Mouse (Mus musculus) MEL (cell line): Measurements from ENCODE around the gene Kcna3. TPM values are rescaled to one million over a fixed set of nuclear protein-coding genes. Genes with fewer than 3 reads are reported as not detected.

Experiments
- DNase-seq: peaks from one replicate; pipeline ENCODE4 v3.0.0; 2011; ENCODE audit warnings: low read depth, low spot score
- H3K27ac ChIP-seq: 2 replicates; pipeline ENCODE4 v1.5.1; 2012; ENCODE audit warnings: low read depth, mild to moderate bottlenecking, control low read depth, low read length, moderate library complexity; ENCODE audit not compliant: control insufficient read depth
- H3K27me3 ChIP-seq, 2 experiments: fragments of 150-350 bp in 1 of 2; sonication (generic) in 1 of 2; 2 replicates each; pipeline ENCODE4 v1.6.1; 2012; ENCODE audit warnings: low read length in 2 of 2, mild to moderate bottlenecking in 2 of 2, improper control_type of control experiment in 1 of 2, moderate library complexity in 1 of 2; ENCODE audit not compliant: insufficient read depth in 2 of 2, control insufficient read depth in 1 of 2
- H3K36me3 ChIP-seq, 2 experiments: 2 replicates each; pipeline ENCODE4 v1.6.1; 2012 to 2014; ENCODE audit warnings: low read length in 2 of 2, improper control_type of control experiment in 1 of 2, inconsistent platforms in 1 of 2, mild to moderate bottlenecking in 1 of 2; ENCODE audit not compliant: insufficient read depth in 2 of 2, control insufficient read depth in 1 of 2
- H3K4me1 ChIP-seq, 2 experiments: fragments of 150-350 bp in 1 of 2; sonication (generic) in 1 of 2; 2 replicates each; pipeline ENCODE4 v1.6.1; 2012; ENCODE audit warnings: low read length in 2 of 2, improper control_type of control experiment in 1 of 2, mild to moderate bottlenecking in 1 of 2; ENCODE audit not compliant: insufficient read depth in 2 of 2, control insufficient read depth in 1 of 2
- H3K4me3 ChIP-seq, 2 experiments: fragments of 150-350 bp in 1 of 2; sonication (generic) in 1 of 2; 2 replicates each; pipeline ENCODE4 v1.5.1; 2012; ENCODE audit warnings: low read depth in 2 of 2, low read length in 2 of 2, mild to moderate bottlenecking in 2 of 2, moderate library complexity in 2 of 2, control low read depth in 1 of 2, improper control_type of control experiment in 1 of 2; ENCODE audit not compliant: control insufficient read depth in 1 of 2, insufficient read depth in 1 of 2
- H3K79me2 ChIP-seq: 2 replicates; pipeline ENCODE4 v1.6.1; 2012; ENCODE audit warnings: mild to moderate bottlenecking, low read length, moderate library complexity; ENCODE audit not compliant: control insufficient read depth, poor library complexity, insufficient read depth
- H3K9ac ChIP-seq: 2 replicates; pipeline ENCODE4 v1.6.1; 2012; ENCODE audit warnings: low read depth, mild to moderate bottlenecking, control low read depth, low read length, moderate library complexity; ENCODE audit not compliant: control insufficient read depth, poor library complexity, severe bottlenecking
- H3K9me3 ChIP-seq: fragments of 150-350 bp; sonication (generic); replicated peaks from 2 replicates; pipeline ENCODE4 v1.6.1; 2012; ENCODE audit warnings: mild to moderate bottlenecking, low read length, improper control_type of control experiment, moderate library complexity; ENCODE audit not compliant: insufficient read depth
- EP300 ChIP-seq, 2 experiments: IDR thresholded peaks; 2 replicates each; pipeline ENCODE4 v1.6.1; 2011; ENCODE audit warnings: improper control_type of control experiment in 2 of 2, low read length in 2 of 2, low read depth in 1 of 2, mild to moderate bottlenecking in 1 of 2
- GABPA ChIP-seq: IDR thresholded peaks from 2 replicates; pipeline ENCODE4 v1.6.1; 2012; ENCODE audit warnings: low read depth, mild to moderate bottlenecking, inconsistent platforms, low read length, improper control_type of control experiment, moderate library complexity
- HCFC1 ChIP-seq: IDR thresholded peaks from 2 replicates; pipeline ENCODE4 v1.6.1; 2012; ENCODE audit warnings: low read depth, mild to moderate bottlenecking, inconsistent platforms, low read length, improper control_type of control experiment, moderate library complexity
- JUND ChIP-seq: IDR thresholded peaks from 2 replicates; pipeline ENCODE4 v1.6.1; 2011; ENCODE audit warnings: low read depth, mild to moderate bottlenecking, improper control_type of control experiment, low read length
- KAT2A ChIP-seq: conservative IDR thresholded peaks from 2 replicates; pipeline ENCODE4 v1.6.1; 2012; ENCODE audit warnings: low read depth, low read length, improper control_type of control experiment, inconsistent platforms
- MAFK ChIP-seq: IDR thresholded peaks from 2 replicates; pipeline ENCODE4 v1.6.1; 2011; ENCODE audit warnings: low read depth, mild to moderate bottlenecking, low read length, improper control_type of control experiment, borderline replicate concordance
- MAX ChIP-seq: IDR thresholded peaks from 2 replicates; pipeline ENCODE4 v1.6.1; 2011; ENCODE audit warnings: low read length, improper control_type of control experiment
- MAZ ChIP-seq: IDR thresholded peaks from 2 replicates; pipeline ENCODE4 v1.6.1; 2012; ENCODE audit warnings: low read depth, mild to moderate bottlenecking, inconsistent platforms, low read length, improper control_type of control experiment
- NELFE ChIP-seq: IDR thresholded peaks from 2 replicates; pipeline ENCODE4 v1.6.1; 2011; ENCODE audit warnings: low read depth, low read length, improper control_type of control experiment
- POLR2A ChIP-seq, 2 experiments: IDR thresholded peaks; 2 replicates each; pipeline ENCODE4 v1.6.1; 2011 to 2012; ENCODE audit warnings: low read length in 2 of 2, mild to moderate bottlenecking in 2 of 2, control low read depth in 1 of 2, improper control_type of control experiment in 1 of 2, low read depth in 1 of 2, moderate library complexity in 1 of 2; ENCODE audit not compliant: control insufficient read depth in 1 of 2, insufficient read depth in 1 of 2, poor library complexity in 1 of 2
- POLR2AphosphoS2 ChIP-seq: IDR thresholded peaks from 2 replicates; pipeline ENCODE4 v1.6.1; 2011; ENCODE audit warnings: low read length, improper control_type of control experiment
- RAD21 ChIP-seq: IDR thresholded peaks from 2 replicates; pipeline ENCODE4 v1.6.1; 2011; ENCODE audit warnings: mild to moderate bottlenecking, low read depth, low read length, improper control_type of control experiment
- SMC3 ChIP-seq: IDR thresholded peaks from 2 replicates; pipeline ENCODE4 v1.6.1; 2011; ENCODE audit warnings: low read depth, low read length, improper control_type of control experiment
- TAL1 ChIP-seq: IDR thresholded peaks from 2 replicates; pipeline ENCODE4 v1.6.1; 2012; ENCODE audit warnings: mild to moderate bottlenecking, inconsistent platforms, low read length, moderate library complexity, mixed read lengths
- TCF12 ChIP-seq: IDR thresholded peaks from 2 replicates; pipeline ENCODE4 v1.6.1; 2014; ENCODE audit warnings: low read depth, mild to moderate bottlenecking, inconsistent platforms, low read length, improper control_type of control experiment, moderate library complexity
- UBTF ChIP-seq: IDR thresholded peaks from 2 replicates; pipeline ENCODE4 v1.6.1; 2012; ENCODE audit warnings: low read depth, mild to moderate bottlenecking, inconsistent platforms, low read length, improper control_type of control experiment, moderate library complexity, borderline replicate concordance; ENCODE audit not compliant: insufficient read depth
- USF2 ChIP-seq, 2 experiments: IDR thresholded peaks; 2 replicates each; pipeline ENCODE4 v1.6.1; 2011 to 2012; ENCODE audit warnings: improper control_type of control experiment in 2 of 2, low read length in 2 of 2, borderline replicate concordance in 1 of 2, inconsistent platforms in 1 of 2, low read depth in 1 of 2, mild to moderate bottlenecking in 1 of 2; ENCODE audit not compliant: insufficient read depth in 1 of 2
- ZKSCAN1 ChIP-seq: IDR thresholded peaks from 2 replicates; pipeline ENCODE4 v1.6.1; 2012; ENCODE audit warnings: low read depth, mild to moderate bottlenecking, inconsistent platforms, low read length, improper control_type of control experiment, moderate library complexity
- ZMIZ1 ChIP-seq: IDR thresholded peaks from 2 replicates; pipeline ENCODE4 v1.6.1; 2012; ENCODE audit warnings: low read depth, mild to moderate bottlenecking, inconsistent platforms, low read length, improper control_type of control experiment, moderate library complexity
- ZNF384 ChIP-seq: IDR thresholded peaks from 2 replicates; pipeline ENCODE4 v1.6.1; 2012; ENCODE audit warnings: low read depth, mild to moderate bottlenecking, inconsistent platforms, low read length, improper control_type of control experiment
- polyA plus RNA-seq, 2 experiments: library from polyadenylated mRNA; stranded (reverse) in 1 of 2; unstranded in 1 of 2; fragments of >175 nt in 1 of 2; fragments of >200 nt in 1 of 2; gene quantifications; 2 replicates each; pipeline versions ENCODE4 v1.2.1 to v1.2.4; 2012; ENCODE audit warnings: low replicate concordance in 2 of 2, low read depth in 1 of 2; ENCODE audit not compliant: insufficient read length in 2 of 2, insufficient read depth in 1 of 2, missing spikeins in 1 of 2
- total RNA-seq: library from RNA; depleted of rRNA; stranded (reverse); fragments of 300-350 nt; gene quantifications from 2 replicates; pipeline ENCODE4 v1.2.3, GENCODE M21; 2012; rRNA removed

Gene Kcna3
- total and polyA plus RNA-seq, 3 experiments: not detected

DNA sequence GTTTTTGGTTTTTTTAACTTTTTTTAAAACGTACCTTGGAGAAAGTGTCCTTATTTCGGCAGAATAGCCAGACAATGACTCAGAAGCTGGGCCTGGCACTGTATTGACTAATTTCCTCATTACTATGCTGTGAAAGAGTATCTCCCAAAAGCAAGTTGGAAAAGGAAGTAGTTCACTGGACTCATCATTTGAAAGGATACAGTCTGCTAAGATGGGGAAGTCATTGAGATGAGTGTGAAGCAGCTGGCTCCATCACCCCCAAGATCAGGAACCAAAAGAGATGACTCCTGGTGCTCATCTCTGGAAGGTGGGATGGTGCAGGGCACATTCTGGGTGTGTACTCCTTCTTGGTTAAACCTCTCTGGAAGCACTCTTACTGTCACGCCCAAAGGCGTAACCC is 51.4 kb downstream of the Kcna3 start:
- H3K36me3 ChIP-seq: no peaks in the 10 kb centered on the region
- H3K27me3 ChIP-seq: no peaks in the 10 kb centered on the region
- H3K4me1 ChIP-seq: no peaks in the 10 kb centered on the region
- no peaks in the 10 kb centered on the region for H3K79me2 ChIP-seq
- no peak overlapping the region for H3K9ac ChIP-seq
- DNase-seq: no peak
- no peaks in the 10 kb centered on the region for H3K9me3 ChIP-seq
- H3K27ac ChIP-seq: no peak overlapping the region
- TF ChIP-seq MAFK: no peak
- TF ChIP-seq POLR2AphosphoS2: no peak
- TF ChIP-seq EP300 (IDR thresholded peaks at IDR 0.05; ENCODE audit: low read depth in 1 of 2, low read length in 2 of 2): no peak
- TF ChIP-seq RAD21: no peak
- TF ChIP-seq JUND: no peak
- TF ChIP-seq SMC3: no peak
- TF ChIP-seq TAL1: no peak
- no peak for TF ChIP-seq UBTF
- no peak for TF ChIP-seq TCF12
- TF ChIP-seq POLR2A (IDR thresholded peaks at IDR 0.05; ENCODE audit: control insufficient read depth in 1 of 2, insufficient read depth in 1 of 2, low read depth in 1 of 2, low read length in 2 of 2, poor library complexity in 1 of 2): no peak
- no peak for TF ChIP-seq GABPA
- no peak for TF ChIP-seq MAX
- TF ChIP-seq HCFC1: no peak
- no peak for TF ChIP-seq ZNF384
- no peak for TF ChIP-seq ZKSCAN1
- TF ChIP-seq USF2 (IDR thresholded peaks at IDR 0.05; ENCODE audit: borderline replicate concordance in 1 of 2, insufficient read depth in 1 of 2, low read depth in 1 of 2, low read length in 2 of 2): no peak
- TF ChIP-seq ZMIZ1: no peak
- no peak for TF ChIP-seq NELFE
- no peak for TF ChIP-seq KAT2A
- no peak for TF ChIP-seq MAZ
- TF ChIP-seq, all 39 proteins: peak for 0
- H3K4me3 ChIP-seq: no peak overlapping the region

Other genes with a start within 250 kb of the Kcna3 start
- 0.58 and 0.69 TPM in 2 replicates for gene Cd53, start 246.0 kb upstream of the Kcna3 start, total RNA-seq
- 1 to 10 TPM in 1 of 2 experiments, not detected in 1; 1.4 TPM for gene Cd53, start 246.0 kb upstream of the Kcna3 start, polyA plus RNA-seq
- not detected in 2 replicates for gene Olfr266, start 209.9 kb upstream of the Kcna3 start, total RNA-seq
- not detected for gene Olfr266, start 209.9 kb upstream of the Kcna3 start, polyA plus RNA-seq
- not detected in 2 replicates for gene Kcna2, start 65.0 kb downstream of the Kcna3 start, total RNA-seq
- gene Kcna2, start 65.0 kb downstream of the Kcna3 start, polyA plus RNA-seq: under 1 TPM in 1 of 2 experiments, not detected in 1; under 0.01 TPM
- gene Kcna10, start 146.9 kb downstream of the Kcna3 start, total RNA-seq: not detected in 2 replicates
- not detected for gene Kcna10, start 146.9 kb downstream of the Kcna3 start, polyA plus RNA-seq
- gene Cym, start 185.6 kb downstream of the Kcna3 start, total RNA-seq: 0.08 TPM in 1 of 2 replicates, not detected in the other
- not detected for gene Cym, start 185.6 kb downstream of the Kcna3 start, polyA plus RNA-seq
- gene A630076J17Rik, start 194.4 kb downstream of the Kcna3 start, total RNA-seq: not detected in 2 replicates
- gene A630076J17Rik, start 194.4 kb downstream of the Kcna3 start, polyA plus RNA-seq: not detected
- gene Prok1, start 203.5 kb downstream of the Kcna3 start, total RNA-seq: not detected in 2 replicates
- not detected for gene Prok1, start 203.5 kb downstream of the Kcna3 start, polyA plus RNA-seq
- gene Lamtor5, start 242.7 kb downstream of the Kcna3 start, total RNA-seq: 129 TPM in 2 replicates
- 100 to 1,000 TPM; 104 to 170 TPM for gene Lamtor5, start 242.7 kb downstream of the Kcna3 start, polyA plus RNA-seq